Mouse (Mus musculus): ENCODE results near the gene 2510009E07Rik. TPM values are rescaled to one million over a fixed set of nuclear protein-coding genes. Genes with fewer than 3 reads are reported as not detected.
A peak's percentile ranks its signal among the peaks of the same experiment; 100 is the strongest.

The 2510009E07Rik gene
- total and polyA plus RNA-seq, 3 experiments = 10.9 to 25.2 (median 23.8) TPM

GRCm38 (mm10) chr16:21644574-21644973 is 49.9 kb downstream of the 2510009E07Rik start:
- Histone ChIP-seq H3K4me1 (ENCODE audit: control insufficient read depth, insufficient read depth, low read length) (peaks cover 37% of the 10 kb centered on the region), H3K4me3 (no peak overlapping the region; the same call in 1 of the 2 replicates), H3K27ac (peak overlapping the region; percentile 68)

GRCm38 (mm10) chr16:21644066-21644561 is 50.4 kb downstream of the 2510009E07Rik start:
- H3K4me1 ChIP-seq (ENCODE audit: control insufficient read depth, insufficient read depth, low read length) = peaks cover 37% of the 10 kb centered on the region
- peak overlapping the region; percentile 68 for H3K27ac ChIP-seq
- TF ChIP-seq EP300 (IDR thresholded peaks at IDR 0.05; ENCODE audit: insufficient read depth, low read depth, low read length) (no peak), POLR2A (IDR thresholded peaks at IDR 0.05; ENCODE audit: insufficient read depth, low read depth, low read length) (no peak), CTCF (IDR thresholded peaks at IDR 0.05) (no peak)
- H3K9ac ChIP-seq (ENCODE audit: low read depth, low read length) = peak overlapping the region; percentile 17; the same call in 1 of the 2 replicates
- H3K79me2 ChIP-seq (replicated peaks; ENCODE audit: control insufficient read depth, insufficient read depth, low read length) = no peaks in the 10 kb centered on the region
- intact Hi-C loops (cut with DNase I) = loop anchor here (5.0 kb wide), 1 partner anchor 48 kb away; the partner anchor contains the start of gene 2510009E07Rik
- no peaks in the 10 kb centered on the region for H3K27me3 ChIP-seq (ENCODE audit: control insufficient read depth, insufficient read depth, low read length)
- H3K4me3 ChIP-seq = peak overlapping the region; percentile 3; the same call in 1 of the 2 replicates
- no peaks in the 10 kb centered on the region for H3K36me3 ChIP-seq (ENCODE audit: control insufficient read depth, insufficient read depth, low read length)
- peak; percentile 74 to 78 for DNase-seq
- 52% methylated on average over 17 of the region's 17 CpGs for WGBS

More at GRCm38 (mm10) chr16:21644574-21644973, 49.9 kb downstream of the 2510009E07Rik start:
- intact Hi-C loops (cut with DNase I) = loop anchor here (5.0 kb wide), 1 partner anchor 48 kb away; the partner anchor contains the start of gene 2510009E07Rik
- Histone ChIP-seq H3K36me3 (ENCODE audit: control insufficient read depth, insufficient read depth, low read length) (no peaks in the 10 kb centered on the region), H3K79me2 (replicated peaks; ENCODE audit: control insufficient read depth, insufficient read depth, low read length) (no peaks in the 10 kb centered on the region), H3K27me3 (ENCODE audit: control insufficient read depth, insufficient read depth, low read length) (no peaks in the 10 kb centered on the region), H3K9ac (ENCODE audit: low read depth, low read length) (no peak overlapping the region)
- TF ChIP-seq POLR2A (IDR thresholded peaks at IDR 0.05; ENCODE audit: insufficient read depth, low read depth, low read length) (no peak), EP300 (IDR thresholded peaks at IDR 0.05; ENCODE audit: insufficient read depth, low read depth, low read length) (no peak), CTCF (IDR thresholded peaks at IDR 0.05) (no peak)
- WGBS = 80% methylated on average over 3 of the region's 3 CpGs
- no peak for DNase-seq

- Histone ChIP-seq H3K4me3 (peak overlapping the region; percentile 3; the same call in 1 of the 2 replicates), H3K36me3 (ENCODE audit: control insufficient read depth, insufficient read depth, low read length) (no peaks in the 10 kb centered on the region), H3K4me1 (ENCODE audit: control insufficient read depth, insufficient read depth, low read length) (peaks cover 37% of the 10 kb centered on the region), H3K27ac (peak overlapping the region; percentile 68), H3K27me3 (ENCODE audit: control insufficient read depth, insufficient read depth, low read length) (no peaks in the 10 kb centered on the region), H3K9ac (ENCODE audit: low read depth, low read length) (no peak overlapping the region), H3K79me2 (replicated peaks; ENCODE audit: control insufficient read depth, insufficient read depth, low read length) (no peaks in the 10 kb centered on the region)
- 58% methylated on average over 2 of the region's 2 CpGs for WGBS
- intact Hi-C loops (cut with DNase I) = loop anchor here (5.0 kb wide), 1 partner anchor 49 kb away; the partner anchor contains the start of gene 2510009E07Rik
- DNase-seq = no peak
- TF ChIP-seq EP300 (IDR thresholded peaks at IDR 0.05; ENCODE audit: insufficient read depth, low read depth, low read length) (no peak), POLR2A (IDR thresholded peaks at IDR 0.05; ENCODE audit: insufficient read depth, low read depth, low read length) (no peak), CTCF (IDR thresholded peaks at IDR 0.05) (no peak)
Observed at GRCm38 (mm10) chr16:21643621-21644041, 50.8 kb downstream of the 2510009E07Rik start.

- Histone ChIP-seq H3K9ac (ENCODE audit: low read depth, low read length) (no peak overlapping the region), H3K27me3 (ENCODE audit: control insufficient read depth, insufficient read depth, low read length) (no peaks in the 10 kb centered on the region), H3K4me1 (ENCODE audit: control insufficient read depth, insufficient read depth, low read length) (peaks cover 37% of the 10 kb centered on the region), H3K36me3 (ENCODE audit: control insufficient read depth, insufficient read depth, low read length) (no peaks in the 10 kb centered on the region), H3K79me2 (replicated peaks; ENCODE audit: control insufficient read depth, insufficient read depth, low read length) (no peaks in the 10 kb centered on the region), H3K4me3 (no peak overlapping the region), H3K27ac (peak overlapping the region; percentile 76)
- WGBS = 53% methylated on average over 5 of the region's 5 CpGs
- TF ChIP-seq CTCF (IDR thresholded peaks at IDR 0.05) = no peak
- TF ChIP-seq EP300 (IDR thresholded peaks at IDR 0.05; ENCODE audit: insufficient read depth, low read depth, low read length) = 0 out of 2 replicates have a peak, but pooled peaks have one; percentile 53
- peak; percentile 48 to 64 for DNase-seq
- intact Hi-C loops (cut with DNase I) = loop anchor here (5.0 kb wide), 1 partner anchor 49 kb away; the partner anchor contains the start of gene 2510009E07Rik
Observed at GRCm38 (mm10) chr16:21642906-21643305, 51.6 kb downstream of the 2510009E07Rik start.

GRCm38 (mm10) chr16:21641944-21642343 is 52.5 kb downstream of the 2510009E07Rik start:
- no peak overlapping the region for H3K9ac ChIP-seq (ENCODE audit: low read depth, low read length)
- no peak for TF ChIP-seq CTCF (IDR thresholded peaks at IDR 0.05)
- 0 out of 2 replicates have a peak, but pooled peaks have one; percentile 41 for TF ChIP-seq EP300 (IDR thresholded peaks at IDR 0.05; ENCODE audit: insufficient read depth, low read depth, low read length)
- H3K4me3 ChIP-seq = no peak overlapping the region
- peak overlapping the region; percentile 76 for H3K27ac ChIP-seq
- DNase-seq = peak; percentile 47 to 65
- no peaks in the 10 kb centered on the region for H3K36me3 ChIP-seq (ENCODE audit: control insufficient read depth, insufficient read depth, low read length)
- no peaks in the 10 kb centered on the region for H3K27me3 ChIP-seq (ENCODE audit: control insufficient read depth, insufficient read depth, low read length)
- H3K79me2 ChIP-seq (replicated peaks; ENCODE audit: control insufficient read depth, insufficient read depth, low read length) = no peaks in the 10 kb centered on the region
- H3K4me1 ChIP-seq (ENCODE audit: control insufficient read depth, insufficient read depth, low read length) = peaks cover 40% of the 10 kb centered on the region
- intact Hi-C loops (cut with DNase I) = loop anchor here (5.0 kb wide), 1 partner anchor 50 kb away; the partner anchor contains the start of gene 2510009E07Rik
- 39% methylated on average over 3 of the region's 3 CpGs for WGBS

All from heart, adult 2 months (tissue).